Mouse (Mus musculus) layer of hippocampus, postnatal 10 days (tissue): ENCODE results near the gene Carns1. TPM values are rescaled to one million over a fixed set of nuclear protein-coding genes. Genes with fewer than 3 reads are reported as not detected.

Experiments
- DNase-seq, 2 experiments: peaks; one replicate each; pipeline ENCODE4 v3.0.0; 2021; ENCODE audit warnings: low spot score in 2 of 2
- total RNA-seq, 2 experiments: library from RNA; stranded (reverse); gene quantifications; 2 replicates each; pipeline ENCODE4 v1.2.3; 2021

Gene Carns1
- total RNA-seq, 2 experiments from 2014 or later = 3.0 to 3.6 TPM

DNA sequence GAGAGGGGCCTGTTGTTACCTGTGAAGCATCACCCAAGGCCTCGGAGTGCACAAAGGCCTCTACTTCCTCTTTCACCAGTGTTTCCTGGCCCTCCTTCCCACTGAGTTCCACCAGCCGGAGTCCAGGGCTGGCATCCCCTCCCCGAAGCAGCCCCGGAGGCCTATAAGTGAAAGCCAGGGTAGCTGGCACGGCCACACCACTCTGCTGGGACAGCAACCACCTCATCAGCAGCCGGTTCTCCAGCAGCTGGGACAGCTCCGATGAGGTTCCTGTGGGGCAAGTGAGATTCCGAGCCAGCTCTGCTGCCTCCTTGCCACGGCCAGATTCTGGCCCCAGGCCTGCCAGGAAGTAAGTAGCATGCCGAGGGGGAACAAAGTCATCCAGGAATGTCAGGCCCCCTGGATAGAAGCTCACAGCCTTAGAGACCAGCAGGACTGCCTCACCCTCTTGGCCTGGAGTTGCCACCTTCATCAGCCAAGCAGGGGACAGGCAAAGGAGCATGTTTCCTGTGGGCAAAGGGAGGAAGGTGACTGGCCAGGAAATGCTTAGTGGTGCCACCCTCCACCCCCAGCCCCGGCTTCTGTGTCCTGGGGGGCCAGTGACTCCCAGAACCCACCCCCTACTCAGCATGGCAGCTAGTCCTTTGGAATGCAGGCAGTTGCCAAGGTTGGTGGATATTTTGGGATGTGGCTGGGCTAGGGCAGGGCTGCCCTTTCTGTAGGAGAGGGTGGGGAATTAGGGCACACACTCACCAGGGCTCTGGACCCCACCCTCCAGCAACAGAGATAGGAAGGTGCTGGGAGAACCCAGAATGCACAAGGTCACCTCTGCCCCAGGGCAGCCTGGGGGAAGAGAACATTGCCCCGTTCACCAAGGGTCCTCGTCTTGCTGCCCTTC, 3.6 kb downstream of the Carns1 start:
- peak in 1 of 2 experiments; percentile 4 for DNase-seq

DNA sequence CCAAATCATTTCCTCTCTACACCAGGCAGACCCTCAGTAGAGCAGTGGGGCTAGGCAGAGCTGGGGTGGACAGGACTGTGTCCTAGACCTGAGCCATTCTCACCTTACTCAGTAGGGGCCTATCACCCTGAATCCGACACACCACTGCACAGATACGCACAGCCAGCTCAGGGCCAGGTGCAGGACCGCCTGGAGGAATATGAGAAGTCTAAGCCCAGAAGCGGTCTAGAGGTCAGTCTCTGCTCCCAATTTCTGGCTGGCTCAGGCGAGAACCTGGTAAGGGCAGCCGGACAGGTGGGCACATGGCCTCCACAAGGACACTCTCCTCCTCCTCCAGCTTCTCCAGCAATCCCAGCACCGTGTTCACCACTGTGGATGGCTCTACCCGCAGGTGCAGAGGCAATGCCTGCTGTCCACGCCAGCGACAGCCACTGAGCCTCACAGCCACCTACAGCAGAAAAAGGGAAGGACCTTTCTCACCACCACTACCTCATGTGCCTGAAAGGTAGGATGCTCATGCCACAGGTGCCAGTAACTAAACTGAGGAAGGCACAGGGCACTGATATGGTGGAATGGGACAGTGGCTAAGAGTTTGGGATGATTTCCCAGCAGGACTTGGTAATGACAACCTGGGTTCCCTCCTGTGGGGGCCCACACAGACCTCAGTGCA, 4.4 kb downstream of the Carns1 start:
- peak in 1 of 2 experiments; percentile 4 for DNase-seq

DNA sequence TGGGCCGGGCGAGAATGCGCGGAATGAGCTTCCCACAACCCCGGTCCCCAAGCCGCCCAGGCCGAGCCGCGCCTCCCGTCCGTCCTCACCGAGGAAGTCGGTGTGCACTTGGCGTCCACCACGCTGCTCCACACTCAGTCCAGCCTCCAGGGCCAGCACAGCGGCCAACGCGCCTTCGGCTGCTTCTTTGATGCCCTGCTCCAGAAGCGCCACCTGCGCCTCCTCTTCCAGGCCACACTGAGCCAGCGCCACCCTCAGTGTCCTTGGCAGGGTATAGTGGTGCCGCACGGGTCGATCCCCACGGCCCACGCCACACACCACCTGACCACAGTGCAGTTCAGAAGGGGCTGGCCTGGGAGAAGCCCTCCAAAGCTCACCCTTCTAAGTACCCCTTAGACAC, 5.5 kb downstream of the Carns1 start:
- DNase-seq = no peak

DNA sequence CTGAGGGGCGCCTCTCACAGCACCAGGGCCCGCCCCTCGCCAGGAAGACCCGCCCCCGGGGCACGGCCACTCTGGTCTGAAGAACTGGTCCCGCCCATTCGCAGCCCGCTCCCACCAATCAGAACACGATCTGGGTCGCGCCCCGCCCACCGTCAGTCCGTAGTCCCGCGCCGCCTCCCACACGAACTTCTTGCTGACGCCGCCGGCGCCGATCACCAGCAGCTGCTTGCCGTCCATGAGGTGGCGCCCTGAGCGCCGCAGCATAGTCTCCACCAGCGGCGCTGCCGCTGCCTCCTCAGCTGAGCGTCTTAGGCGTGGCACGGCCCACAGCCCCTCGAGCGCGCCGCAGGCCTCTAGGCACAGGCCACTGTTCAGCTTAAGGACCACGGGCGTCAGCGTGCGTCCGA, 5.9 kb downstream of the Carns1 start:
- peak; percentile 100 for DNase-seq

DNA sequence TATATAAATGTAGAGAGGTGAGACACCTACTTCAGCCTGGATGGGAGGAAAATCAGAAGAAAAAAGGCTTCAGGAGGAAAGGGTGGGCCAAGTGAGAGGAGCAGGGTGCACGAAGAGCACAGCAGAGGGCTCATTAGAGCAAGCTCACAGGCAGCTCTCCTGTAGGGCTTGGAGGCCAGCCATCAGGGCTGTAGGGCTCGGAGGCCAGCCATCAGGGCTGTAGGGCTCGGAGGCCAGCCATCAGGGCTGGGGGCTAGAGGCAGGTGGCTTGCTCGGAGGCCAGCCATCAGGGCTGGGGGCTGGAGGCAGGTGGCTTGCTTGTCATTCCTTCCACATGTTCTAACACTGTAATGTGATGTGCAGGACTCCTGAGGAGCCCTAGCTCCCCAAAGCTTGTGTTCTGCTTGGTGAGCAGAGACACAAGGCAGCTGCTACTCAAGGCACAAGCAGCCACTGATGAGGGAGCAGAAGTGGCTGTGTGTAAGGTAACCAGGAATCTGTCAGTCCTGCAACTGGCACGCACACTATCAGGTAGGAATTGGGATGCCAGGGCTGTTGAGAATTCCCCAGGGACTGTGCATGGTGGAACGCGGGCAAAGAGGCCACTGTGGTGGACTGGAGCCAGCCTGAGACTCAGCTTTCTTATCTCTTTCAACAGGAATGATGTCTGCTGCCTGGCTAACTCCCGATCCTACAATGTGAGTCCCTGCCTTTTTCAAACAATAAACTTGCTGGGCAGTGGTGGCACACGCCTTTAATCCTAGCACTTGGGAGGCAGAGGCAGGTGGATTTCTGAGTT, 8.4 kb downstream of the Carns1 start:
- DNase-seq = no peak

DNA sequence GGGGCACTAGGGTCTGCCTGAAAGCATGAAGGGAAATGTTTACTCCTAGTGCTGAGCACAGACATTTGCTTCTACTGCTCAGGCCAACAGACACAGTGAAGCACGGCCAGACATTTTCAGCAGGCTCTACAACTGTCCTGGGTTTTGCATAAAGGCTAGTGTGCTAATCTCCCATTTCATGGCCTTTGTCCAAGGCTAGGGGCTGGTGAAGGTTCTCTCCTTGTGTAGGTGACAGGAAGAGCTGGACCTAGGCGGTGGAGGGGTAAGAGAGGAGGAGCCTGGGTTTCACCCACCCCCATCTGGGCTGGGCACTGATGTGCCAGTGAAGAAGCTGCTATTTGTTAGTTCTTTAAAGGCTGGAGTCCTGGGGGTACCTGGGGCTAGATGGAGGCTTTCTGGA, 10.6 kb downstream of the Carns1 start:
- peak in 1 of 2 experiments; percentile 10 for DNase-seq

DNA sequence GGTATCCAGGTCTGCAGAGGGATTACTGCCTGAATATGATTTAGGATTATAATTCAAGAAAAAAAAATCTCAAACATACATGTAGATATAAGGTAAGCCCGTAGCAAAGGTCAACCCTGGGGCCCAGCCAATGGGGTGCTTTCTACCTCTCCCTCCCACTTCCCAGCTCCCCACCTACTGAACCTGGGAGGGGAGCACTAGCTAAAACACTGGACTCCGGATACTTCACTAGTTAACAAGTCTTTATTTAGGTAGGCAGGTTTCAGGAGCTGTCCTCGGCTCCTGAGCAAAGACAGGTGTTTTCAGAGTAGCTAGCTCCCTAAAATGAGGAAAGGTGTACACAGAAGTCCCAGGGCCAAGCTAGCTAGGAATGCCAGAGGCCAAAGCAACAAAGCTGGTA, 11.2 kb downstream of the Carns1 start:
- peak in 1 of 2 experiments; percentile 3 for DNase-seq

DNA sequence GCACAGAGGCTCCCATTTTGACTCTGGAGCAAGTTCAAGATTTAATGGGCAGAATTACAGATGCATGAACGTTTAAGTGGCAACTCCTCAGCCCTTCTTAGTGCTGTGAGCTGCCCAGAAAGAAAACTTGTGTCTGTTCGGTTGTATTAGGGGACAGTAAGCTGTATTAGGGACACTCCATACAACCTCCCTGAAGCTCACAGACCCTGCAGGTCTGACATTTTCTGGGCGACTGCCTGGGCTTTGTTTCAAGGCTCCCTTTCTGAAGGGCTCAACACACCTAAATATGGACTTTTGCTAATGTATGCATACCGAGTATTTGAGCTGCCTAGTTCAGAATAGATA, 11.8 kb downstream of the Carns1 start:
- DNase-seq = no peak

DNA sequence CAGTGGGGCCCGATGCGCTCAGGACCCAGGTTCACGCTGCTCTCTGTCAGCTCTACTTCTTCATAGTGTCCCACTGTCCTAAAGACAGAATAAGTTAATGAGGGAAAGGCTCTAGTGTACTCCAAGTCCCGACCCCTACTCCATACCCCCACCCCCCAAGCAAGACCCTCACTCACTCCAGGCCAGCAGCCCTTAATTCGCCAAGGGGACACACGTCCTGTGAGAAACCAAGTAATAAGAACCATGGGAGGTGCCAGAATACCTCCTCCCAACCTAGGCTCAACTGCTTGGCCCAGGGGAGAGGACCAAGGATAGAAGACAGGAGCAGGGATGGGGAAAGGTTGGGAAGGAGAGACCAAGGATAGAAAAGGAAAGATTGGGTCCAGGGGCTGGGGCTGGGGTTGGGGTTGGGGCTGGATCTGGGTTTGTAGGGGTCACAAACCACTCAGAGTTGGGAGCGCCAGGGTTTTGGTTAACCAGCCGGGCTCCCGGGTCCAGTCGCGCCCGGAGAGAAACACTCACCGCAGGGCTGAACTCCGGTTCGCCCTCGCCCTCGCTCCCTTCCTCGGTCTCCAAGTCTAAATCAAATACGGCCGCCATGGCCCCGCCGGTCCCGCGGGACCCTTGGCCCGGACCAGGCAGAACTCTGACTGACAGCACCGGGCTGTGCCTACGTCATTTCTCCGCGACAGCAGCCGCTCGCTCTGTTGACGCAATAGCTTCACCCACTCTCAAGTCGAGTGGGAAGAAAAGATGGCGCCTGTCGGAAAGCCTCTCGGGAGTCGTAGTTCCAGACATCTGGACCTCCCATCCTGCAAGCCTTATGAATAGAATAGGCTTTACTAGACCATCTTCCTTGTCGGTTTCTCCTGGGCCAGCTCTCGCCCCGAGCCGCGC, 12.4 kb downstream of the Carns1 start, which contains the start of gene Rps6kb2:
TSS of gene Rps6kb2 (minus strand) at position 709 of the 897 bp plus-strand sequence.
- DNase-seq = peak; percentile 97

DNA sequence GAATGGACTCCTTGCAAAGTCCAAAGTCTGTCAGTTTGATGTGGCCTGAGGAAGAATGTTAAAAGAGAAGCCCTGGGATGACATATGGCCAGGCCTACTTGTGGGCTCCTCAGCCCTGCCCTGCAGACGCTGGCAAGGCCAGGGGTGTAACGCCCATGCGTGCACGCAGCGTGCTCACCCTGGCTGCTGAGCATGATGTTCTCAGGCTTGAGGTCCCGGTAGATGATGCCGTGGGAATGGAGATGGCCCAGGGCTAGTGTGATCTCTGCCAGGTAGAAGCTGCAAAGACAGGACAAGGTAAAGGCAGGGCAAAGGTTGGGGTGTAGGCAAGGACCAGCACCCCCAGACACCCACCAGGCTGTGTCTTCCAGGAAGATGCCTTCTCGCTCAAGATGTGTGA, 16.2 kb downstream of the Carns1 start:
- DNase-seq = no peak

DNA sequence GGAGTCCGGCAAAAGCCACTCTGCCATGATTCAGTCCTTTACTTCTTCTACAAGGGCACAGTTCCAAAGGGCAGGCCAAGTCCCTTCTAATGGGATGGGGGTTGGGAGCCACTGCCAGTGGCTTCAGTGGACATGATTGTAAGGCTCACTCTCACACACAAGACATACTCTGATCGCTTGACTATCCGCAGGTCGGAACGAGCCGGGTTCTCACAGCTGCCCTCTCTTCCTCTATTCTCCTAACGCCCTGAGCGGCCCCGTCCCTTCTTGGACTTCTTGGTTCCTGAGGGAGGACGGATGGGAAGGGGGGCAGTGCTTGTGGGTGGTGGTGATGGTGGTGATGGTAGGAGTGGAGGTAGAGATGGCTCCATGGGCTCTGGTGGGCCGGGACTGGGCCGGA, 18.5 kb downstream of the Carns1 start:
- DNase-seq = no peak

DNA sequence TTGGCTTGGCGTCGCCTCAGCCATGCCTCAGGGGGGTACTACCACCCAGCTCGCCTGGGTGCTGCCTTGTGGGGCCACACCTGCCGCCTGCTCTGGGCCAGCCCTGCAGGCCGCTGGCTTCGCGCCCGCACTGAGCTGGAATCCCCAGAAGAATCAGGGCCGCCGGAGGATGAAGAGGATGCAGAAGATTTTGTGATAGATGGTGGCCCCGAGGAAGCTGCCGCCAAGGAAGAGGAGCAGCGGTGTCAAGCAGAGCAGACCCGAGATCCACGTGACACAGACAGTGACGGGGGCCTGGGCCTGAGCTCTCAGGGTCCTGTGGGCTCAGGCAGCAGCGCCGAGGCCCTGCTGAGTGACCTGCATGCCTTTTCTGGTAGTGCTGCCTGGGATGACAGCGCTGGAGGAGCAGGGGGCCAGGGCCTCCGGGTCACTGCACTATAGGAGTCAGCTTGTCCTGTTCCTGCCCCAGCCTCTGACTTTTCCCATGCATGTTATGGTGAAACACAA, 19.2 kb downstream of the Carns1 start:
- DNase-seq = no peak

DNA sequence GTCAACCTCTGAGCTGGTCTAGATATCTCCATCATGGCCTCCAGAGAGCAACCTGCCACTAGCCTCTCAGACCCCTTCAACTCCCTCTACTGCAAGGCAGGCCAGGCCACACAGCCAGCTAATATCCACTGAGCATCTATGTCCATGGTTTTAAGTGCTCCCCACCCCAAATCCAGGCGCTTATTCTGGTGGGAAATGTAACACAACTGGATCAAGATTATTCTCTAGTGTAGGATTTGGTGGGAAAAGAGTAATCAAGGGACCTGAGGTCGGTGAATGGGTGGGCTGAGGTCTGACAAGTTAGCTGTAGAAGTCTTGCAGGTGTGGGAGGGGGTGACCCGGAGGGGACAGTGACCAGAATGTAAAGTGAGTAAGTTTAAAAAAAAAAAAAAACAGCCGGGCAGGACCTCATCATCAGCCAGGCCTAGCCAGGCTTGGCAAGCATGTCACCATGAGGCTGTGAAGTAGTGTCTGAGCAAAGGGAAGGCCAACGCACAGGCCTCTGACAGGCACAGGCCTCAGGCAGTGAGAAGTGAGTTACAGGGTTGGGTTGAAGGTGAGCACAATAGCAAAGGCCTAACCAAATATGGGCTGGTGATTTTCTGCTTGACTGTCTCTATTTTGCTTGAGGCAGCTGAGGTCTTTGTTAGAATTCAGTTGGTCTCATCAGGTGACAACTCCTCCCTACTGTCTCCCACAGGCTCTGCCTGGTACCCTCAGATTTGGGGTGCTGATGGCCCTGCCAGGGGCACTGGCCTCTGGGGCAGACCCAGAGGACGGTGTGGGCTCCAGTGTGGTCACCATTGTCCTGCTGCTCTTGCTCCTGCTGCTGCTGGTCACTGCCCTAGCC, 19.8 kb downstream of the Carns1 start:
- no peak for DNase-seq

DNA sequence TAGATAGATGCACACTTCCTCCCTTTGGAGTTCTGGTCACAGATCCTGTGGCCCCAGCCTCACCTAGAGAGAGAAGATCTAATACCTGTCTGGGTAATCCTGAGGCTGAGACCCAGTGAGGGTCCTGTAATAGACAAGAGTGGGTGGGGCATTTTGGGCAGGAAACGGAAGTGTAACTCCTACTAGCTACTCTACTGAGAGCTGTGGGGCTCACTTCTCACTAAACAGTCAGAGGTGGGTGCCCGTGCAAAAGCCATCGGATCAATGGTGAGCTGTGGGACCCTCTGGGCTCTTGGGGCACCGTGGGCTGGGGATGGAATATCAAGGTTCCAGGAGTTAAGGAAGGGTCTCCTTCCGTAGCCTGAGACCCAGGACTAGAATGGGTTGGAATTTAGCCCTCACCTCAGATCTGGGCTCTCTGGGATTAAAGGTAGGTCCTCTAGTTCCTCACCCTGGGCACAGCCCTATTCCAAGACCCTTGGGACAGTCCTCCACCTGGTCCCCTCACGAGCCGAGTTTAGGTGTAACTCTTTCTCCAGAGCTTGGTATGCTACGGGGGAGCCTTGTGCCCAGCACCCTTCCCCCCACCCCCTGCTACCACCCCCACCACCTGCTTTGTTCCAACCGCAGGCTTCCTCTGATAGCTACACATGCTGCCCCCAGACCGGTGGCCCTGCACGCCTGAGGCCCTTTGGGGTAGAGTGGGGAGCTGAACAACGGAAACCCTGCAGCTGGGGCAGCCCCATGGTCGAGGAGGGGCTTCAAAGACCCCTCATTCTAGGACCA, 20.6 kb downstream of the Carns1 start:
- DNase-seq = no peak

DNA sequence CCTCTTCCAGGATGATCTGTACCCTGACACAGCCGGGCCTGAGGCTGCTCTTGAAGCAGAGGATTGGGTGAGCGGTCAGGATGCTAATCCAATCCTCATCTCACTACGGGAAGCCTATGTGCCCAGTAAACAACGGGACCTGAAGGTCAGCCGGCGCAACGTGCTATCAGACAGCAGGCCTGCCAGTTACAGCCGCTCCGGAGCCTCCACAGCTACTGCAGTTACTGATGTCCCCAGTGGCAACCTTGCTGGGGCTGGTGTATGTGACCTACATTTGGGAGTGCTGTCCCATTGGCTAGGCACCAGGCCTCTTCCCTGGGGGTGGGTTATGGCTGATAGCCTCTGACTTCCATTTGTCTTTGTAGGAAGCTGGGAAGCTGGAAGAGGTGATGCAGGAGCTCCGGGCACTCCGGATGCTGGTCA, 22.0 kb downstream of the Carns1 start, which contains the start of gene Ptprcap:
TSS of gene Ptprcap (plus strand) at position 373 of the 423 bp plus-strand sequence.
- DNase-seq = no peak

DNA sequence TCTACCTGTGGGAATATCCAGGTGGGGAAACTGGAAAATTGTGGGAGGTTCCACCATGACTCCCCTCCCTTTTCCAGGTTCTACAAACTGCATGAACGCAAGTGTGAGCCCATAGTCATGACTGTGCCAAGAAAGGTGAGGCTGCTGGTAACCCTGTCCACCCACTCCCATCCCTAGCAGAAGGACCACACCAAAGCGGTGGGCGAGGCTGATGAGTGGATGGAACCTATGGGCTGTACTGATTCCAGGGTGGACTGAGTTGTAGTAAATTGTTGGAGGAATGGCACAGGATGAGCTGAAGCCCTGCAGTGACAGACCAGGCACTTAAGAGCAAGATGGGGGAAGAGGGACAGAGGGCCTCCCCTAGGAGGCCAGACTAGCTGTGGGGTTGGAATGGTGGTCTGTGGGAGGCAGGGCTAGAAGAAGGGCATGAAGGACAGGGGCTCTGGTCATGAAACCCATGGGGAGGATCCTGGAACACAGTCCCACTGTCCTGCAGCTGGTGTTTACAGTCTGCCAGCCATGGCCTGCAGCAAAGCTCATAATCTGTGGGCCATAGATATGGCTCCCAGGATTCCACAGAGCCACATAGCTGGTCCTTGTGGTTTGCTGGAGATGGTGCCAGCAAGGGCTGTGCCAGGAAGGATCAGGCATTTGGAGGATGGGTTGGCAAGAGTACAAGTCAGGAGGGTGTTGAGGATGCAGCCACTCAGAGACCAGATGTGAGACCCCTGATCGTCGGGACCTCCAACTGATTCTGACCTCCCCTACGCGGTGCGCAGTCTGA, 22.6 kb downstream of the Carns1 start:
- DNase-seq = no peak

DNA sequence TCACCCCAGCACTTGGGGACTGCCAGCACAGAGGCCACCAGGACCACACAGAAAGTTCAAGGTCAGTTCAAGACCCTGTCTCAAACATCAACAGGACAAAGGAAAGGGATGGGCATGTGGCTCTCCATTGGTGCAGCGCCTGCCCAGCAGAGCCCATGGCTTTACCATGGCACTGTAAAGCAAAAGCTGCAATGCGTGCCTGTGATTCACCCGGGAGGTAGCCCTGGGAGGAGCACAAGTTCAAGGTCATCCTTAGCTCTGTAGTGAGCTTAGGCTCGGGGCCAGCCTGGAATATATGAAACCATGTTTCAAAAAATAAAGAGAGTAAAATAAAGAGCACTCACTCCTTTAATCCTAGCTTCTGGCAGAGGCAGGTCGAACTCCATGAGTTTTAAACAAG, 23.4 kb downstream of the Carns1 start:
- no peak for DNase-seq

DNA sequence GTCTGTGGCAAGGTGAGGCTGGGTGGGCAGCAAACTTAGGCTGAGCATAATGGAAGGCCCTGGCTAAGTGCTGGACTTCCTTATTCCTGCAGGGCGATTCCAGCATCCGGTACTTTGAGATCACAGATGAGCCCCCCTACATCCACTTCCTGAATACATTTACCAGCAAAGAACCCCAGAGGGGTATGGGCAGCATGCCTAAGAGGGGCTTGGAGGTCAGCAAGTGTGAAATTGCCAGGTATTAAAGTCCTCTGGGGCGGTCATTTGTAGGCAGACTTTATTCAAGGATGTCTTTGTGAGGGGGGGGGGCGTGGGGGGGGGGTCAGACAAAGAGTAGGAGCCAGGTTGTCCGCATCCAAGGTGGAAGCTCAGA, 23.8 kb downstream of the Carns1 start:
- DNase-seq = no peak
